Mouse (Mus musculus) urinary bladder, postnatal 36 days (tissue): ENCODE data around the gene Gm20431.
A peak's percentile ranks its signal among the peaks of the same experiment; 100 is the strongest.
"Not testable (repeated sequence)": the region's sequence is repeated elsewhere in the genome, so short reads cannot be mapped to it uniquely, and the experiment has no call there.

Source experiments
- DNase-seq, 2 experiments: peaks; one replicate each; pipeline ENCODE4 v3.0.0; 2022; ENCODE audit warnings: low spot score in 2 of 2, mixed read lengths in 1 of 2

The Gm20431 gene

DNA sequence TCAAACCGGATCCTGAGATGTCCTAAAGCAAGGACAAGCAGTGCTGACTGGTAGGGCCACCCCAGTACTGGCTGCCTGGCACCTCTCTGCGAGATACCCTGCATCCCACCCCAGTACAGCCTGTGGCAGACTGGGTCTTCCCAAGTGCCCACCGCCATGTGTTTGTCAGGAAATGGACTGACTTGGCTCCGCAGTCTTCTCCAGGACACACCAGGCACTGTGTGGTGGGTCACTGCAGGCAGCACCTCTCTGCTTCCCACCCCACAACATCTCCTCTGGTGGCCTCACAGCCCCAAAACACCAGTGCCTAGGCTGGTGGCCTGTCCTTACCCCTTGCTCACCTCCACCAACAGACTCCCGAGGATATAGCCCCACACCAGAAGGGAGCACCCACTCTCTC lies 30.9 kb downstream of the Gm20431 start:
- DNase-seq, result no peak

DNA sequence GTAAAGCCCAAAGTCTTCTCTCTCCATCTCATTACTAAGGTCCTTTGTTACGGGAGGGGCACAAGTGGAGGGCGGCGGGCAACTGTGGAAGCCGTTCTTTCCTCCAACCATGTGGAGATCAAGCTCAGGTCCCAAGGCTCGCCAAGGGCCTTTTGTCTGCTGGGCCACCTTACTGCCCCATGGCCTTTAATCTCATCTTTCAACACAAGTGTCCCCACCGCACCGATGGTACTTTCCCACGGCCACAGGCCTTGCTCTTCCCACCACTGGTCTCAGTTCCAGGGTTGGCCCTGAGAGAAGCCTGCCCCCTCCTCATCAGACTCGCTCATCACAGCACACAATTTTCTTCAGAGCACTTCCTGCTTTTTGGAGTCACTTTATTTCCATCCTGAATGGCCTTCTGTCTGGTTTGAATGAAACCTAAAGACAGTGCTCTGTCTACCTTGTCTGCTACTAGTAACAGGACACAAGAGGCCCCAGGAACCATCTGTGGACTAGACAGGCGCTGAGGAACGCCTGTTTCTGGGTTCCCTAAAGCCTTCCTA lies 31.6 kb downstream of the Gm20431 start:
- DNase-seq, result no peak

DNA sequence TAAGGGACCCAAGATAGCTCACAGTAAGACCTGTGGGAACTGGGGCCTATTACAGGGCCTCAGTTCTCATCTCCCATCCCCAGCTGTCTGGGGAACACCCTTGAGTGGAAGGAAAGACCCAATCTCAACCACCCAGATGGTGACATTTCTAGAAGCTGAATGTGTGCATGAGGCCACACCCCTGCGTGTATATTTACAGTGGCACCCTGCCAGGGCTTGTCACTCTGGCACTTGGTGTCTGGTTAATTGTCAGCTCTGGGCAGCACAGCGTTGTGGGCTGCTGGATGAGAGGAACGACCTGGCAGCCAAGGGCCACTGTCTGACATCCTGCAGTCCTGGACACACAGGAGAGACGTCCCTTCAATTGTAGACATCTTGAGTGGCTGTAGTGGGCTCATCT lies 32.4 kb downstream of the Gm20431 start:
- DNase-seq, result peak in 1 of 2 experiments; percentile 32

DNA sequence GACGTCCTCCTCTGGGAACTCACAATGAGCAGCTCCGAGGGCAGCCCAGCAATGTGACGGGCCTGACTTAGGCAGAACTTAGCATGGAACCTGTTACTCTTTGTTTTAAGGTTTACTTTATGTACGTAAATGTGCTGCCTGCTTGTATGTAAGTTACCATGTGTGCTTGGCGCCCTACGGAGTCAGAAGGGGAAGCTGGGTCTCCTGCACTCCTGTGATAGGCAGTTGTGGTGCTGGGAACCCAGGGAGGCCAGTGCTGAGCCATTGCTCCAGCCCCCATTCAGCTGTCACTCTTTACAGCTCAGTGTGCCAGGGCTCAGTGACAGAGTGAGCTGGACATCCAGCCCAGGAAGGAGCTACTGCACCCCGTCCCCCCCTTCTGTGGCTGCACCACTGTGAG lies 34.3 kb downstream of the Gm20431 start:
- no peak for DNase-seq

DNA sequence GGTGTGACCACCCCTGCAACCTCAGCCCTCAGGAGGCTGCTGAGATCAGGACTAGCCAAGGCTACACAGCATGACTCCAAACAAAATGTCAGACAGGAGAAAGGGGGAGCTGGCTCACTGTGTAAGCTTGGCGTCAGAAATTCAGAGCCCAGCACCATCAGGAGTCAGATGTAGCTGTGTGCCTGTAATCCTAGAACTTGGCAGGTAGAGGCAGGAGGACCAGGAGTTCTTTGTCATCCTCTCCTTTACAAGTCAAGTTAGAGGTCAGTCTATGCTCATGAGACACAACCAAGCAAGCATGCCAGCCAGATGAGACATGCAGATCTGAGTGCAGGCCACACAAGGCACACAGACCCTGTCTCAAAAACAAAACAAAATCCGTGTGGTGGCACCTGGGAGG lies 35.6 kb downstream of the Gm20431 start:
- no peak for DNase-seq

DNA sequence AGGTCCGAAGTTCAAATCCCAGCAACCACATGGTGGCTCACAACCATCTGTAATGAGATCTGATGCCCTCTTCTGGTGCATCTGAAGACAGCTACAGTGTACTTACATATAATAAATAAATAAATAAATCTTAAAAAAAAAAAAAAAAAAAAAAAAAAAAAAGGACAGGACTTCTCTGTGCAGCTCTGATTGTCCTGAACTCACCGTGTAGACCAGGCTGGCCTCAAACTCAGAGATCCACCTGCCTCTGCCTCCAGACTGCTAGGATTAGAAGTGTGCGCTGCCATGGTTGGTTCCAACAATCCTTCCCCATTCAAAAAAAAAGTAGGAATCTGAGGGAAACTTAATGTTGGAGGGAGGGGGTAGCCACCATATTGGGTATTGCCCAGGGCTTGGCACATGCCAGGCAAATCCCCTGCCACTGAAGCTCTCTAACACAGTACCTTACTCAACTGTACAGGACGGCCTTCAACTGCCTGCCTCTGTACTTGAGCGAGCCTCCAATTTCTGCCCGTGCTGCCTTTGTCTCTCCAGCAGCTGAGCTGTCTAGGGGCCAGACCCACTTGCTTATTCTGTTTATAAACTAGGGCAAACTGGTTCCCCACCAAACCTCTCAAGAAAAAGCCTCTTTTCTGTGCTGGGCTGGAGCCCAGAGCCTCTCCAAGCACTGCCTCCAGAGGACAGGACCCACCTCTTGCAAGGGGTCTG lies 36.8 kb downstream of the Gm20431 start:
- DNase-seq, result no peak

DNA sequence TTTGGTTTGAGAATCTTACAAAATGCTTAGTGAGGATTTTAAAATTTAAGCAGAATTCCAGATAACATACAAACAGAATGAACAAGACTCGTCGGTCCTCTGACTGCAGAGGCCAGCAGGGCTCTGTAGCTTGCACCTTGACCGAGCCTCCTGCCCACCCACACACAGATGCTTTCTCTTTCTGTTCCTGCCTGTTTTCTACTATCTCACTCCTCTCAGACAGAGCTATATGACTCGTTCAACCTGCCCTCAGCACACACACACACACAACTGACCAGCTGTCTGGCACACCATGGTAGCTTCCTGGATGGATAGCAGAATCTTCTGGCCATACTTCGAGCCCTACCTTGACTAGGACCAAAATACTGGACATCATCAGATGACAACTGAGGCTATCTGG lies 38.3 kb downstream of the Gm20431 start:
- DNase-seq, result no peak

DNA sequence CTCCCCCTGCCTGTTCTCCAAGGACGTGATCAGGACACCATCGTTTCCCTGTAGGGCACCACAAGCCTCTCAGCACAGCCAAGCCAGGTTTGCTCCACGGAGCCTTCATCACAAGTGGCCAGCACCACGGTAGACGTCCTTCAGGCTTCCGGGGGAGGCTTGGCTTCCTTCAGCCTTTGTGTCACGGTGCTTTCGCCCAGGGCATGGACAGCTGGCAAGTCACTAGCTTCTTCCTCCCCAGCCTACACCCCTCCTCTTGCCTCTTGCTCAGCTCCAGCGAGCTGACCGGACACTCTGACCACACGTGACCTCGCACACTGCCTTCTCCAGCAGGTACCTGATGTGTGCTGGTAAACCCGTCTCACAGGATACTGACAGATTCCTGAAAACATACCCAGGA lies 38.9 kb downstream of the Gm20431 start:
- DNase-seq, result no peak

DNA sequence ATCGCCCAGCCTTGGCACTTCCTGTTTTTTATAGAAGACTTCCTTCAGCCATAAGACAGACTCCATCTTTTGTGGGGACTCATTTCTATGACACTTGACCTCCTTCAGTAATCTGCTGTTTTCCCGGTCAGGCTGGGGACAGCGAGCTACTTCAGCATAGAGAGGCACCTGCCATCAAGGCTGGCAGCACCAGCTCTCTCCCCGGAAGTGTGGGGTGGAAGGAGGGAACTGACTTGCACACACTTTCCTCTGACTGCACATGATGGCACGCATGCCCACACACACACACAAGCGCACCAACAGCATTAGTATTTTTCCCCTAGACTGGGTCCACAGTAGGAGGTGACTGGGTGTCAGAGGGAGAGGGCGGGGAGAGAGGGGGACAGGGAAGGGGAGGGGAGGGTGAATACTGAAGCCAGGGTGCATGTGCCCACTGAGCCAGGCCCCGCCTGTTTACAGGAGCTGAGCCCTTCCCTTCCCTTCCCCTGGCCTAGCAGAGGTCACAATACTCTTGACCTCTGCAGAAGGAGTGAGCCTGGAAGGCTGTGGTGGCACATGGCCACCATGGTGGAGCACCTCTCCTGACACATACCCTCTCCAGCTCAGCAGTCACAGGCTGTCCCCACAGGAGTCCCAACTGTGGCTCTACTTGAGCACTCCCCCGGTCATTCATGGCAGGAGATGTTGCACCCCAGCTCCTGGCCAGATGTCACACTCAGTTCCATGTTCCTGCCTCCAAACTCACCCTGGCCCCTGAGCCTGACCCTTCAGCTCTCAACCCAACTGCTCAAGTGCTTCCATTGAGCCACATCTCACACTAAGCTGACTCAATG lies 39.8 kb downstream of the Gm20431 start:
- DNase-seq, result no peak

DNA sequence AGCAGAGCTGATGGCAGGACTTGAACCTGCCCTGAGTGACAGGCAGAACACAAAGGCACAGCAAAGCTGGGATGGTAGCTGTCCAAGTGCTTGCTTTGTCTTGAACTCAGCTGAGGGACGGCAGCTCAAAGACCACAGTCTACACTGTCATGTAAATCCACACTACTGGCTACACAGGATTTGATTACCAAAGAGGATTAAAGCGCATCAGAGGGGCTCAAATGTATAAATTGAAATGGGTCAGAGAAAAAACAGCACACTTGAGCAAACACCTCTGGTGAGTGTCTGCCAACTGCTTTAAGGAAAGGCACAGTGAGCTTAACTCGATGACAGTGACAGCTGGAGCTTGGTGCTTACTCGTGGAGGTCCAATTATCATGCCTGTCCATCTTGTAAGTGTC lies 43.8 kb downstream of the Gm20431 start:
- no peak for DNase-seq

DNA sequence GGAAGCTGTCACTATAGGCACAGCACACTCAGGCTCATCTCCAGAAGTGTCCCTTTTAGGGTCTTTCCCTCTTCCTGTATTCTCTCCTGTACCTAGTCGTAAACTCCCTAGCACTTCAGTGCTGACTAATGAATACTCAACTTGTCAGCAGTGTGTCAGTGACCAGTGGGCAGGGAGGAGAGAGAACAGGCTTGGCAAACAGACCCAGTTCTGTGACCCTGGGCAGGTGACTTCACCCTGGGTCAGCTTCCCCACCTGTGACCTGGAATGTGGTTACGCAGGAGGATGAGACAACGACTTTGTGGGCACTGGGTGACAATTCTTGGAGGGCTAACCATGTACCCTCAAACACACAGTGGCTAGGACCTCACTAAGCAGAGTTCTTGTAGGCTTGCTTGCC lies 44.3 kb downstream of the Gm20431 start:
- no peak for DNase-seq

DNA sequence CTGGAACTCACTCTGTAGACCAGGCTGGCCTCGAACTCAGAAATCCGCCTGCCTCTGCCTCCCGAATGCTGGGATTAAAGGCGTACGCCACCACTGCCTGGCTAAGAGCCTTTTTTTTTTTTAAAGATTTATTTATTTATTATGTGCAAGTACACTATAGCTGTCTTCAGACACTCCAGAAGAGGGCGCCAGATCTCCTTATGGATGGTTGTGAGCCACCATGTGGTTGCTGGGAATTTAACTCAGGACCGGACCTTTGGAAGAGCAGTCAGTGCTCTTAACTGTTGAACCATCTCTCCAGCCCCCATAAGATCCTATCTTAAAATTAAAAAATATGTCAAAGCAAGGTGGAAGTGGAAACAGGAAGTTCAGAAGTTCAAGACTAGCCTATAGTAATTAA lies 48.0 kb downstream of the Gm20431 start:
- DNase-seq, result not testable (repeated sequence)

DNA sequence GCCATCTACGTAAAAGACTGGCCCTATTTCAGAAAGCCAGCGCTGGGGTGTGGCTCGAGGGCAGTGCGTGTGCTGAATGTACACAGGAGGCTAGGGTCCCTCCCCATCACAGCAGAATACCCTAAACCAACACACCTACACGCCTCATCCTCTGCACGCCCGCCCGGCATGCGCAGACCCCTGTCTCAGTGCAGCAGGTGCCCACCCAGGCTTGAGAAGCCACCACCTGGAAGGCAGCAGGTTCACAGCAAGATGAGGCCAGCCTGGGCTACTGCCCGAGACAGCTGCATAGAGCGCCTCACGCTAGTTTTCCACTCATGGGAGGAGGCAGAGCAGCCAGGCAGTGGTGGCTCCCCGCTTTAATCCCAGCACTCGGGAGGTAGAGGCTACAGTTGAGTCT lies 49.2 kb downstream of the Gm20431 start:
- no peak for DNase-seq

DNA sequence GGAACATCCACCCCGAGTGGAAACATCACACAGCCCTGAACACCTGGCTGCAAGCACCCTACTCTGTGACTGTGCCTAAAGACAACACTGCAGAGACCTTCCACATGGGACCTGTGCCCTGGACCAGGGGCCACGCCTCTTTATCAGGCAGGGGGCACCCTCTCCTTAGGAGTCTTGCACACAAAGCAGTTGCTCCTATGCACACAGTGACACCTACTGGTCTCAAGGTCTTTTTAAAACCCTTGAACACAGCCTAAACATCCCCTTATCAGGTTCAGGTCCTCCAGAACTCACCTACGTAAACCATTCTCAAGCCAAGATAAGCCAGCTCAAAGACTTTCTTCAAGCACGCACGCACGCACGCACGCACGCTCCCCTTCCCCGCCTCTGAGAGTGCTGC lies 50.0 kb downstream of the Gm20431 start:
- no peak for DNase-seq

DNA sequence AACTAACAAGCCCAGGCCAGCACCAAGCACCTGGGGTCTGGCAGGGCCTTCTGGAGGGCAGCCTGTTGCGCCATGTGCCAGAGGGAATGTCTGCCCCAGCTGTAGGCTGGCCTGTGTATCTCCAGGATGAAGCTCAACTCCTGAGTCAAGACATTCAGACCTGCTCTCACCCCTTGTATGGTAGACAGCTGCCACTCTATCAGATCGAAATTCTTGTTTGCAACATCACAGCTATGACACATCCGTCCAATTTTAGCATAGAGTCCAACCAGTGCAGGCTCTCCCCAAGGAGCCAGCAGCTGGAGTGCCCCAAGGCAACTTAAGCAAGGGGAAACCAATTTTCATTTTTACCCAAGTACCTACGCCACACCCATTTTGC lies 54.6 kb downstream of the Gm20431 start:
- DNase-seq, result no peak

DNA sequence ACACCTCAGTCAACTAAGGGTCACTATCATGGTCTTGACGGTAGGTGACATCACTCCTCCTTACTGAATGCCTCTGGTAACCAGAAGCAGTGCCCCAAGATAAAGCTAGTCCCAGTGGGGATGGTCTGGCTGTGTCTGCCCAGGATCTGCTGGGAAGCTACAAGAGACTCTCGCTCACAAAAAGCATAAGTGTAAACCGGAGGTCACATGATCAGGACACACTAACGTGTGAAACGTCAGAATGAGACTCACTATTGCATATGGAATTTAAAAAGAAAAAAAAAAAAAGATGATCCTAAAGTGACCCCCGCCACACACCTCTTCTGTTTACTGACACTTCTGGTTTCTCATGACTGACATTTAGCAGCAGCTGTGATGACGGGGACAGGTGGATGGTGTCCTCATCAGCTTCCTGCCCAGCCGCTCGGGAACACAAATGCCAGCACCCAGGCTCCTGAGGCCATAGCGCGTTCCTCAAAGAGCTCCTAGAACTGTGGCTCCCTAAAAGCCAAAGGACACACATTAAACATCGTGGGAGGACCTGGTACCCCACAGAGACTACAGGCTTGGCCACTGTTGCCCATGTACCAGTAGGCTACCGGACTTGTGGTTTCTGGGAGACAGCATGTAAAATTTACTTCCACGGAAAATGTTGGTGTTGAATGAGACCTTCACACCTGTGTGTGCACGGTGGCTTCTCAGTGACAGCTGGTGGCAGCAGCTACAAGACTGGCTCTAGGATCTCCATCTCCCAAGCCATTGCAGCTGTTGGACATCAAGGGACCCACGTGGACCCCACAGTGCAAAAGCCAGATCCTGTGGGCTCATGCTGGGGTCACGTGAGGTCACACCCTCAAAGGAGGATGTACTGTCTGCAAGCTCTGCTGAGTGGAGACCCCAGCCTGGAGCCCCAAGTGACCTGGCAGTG lies 55.2 kb downstream of the Gm20431 start:
- no peak for DNase-seq

DNA sequence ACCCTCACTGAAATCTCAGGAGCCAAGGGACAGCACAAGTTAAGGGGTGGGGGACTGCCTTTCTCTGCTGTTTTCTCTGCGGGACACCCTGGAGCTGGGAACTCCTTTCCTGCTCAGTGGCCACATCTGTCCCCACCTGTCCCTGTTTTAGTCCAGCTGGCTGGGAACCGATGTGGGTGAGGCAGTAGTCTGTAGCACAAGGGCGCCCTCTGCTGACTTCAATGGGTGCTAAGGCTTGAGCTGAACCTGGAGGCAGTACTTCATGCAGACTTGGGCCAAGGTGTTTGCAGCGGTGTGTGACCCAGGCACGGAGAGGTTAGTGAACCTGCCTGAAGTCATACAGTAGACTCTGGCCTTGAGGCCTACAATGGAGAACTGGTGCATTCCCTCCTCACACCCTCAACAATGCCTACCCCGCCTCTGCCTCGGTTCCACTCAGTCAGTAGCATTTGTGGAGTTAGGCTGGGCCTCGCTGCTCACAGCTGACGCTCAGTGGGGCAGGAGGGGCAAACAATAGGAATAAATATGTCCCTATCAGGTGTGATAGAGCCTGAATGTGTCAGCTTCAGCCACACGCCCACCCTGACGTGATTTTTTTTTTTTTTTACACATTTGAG lies 56.0 kb downstream of the Gm20431 start:
- peak; percentile 86 to 89 for DNase-seq

DNA sequence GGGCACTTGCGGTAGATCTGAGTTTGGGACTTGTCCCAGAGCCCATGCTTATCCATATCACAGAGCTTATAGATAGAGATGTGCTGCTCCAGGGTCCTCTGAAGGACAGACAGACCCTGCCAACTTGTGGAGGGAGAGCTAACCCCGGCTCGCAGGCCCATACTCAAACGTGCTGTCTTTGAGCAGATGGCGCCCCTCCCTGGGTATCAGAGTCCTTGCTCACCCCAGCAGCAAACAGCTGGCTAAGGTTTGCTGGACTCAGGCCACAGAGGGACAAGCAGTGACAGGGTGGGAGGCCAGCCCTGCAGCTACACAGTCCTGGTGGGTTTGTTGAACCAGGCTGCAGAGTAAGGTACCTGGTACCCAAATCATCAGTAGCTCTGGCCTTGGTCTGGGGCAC lies 58.3 kb downstream of the Gm20431 start:
- no peak for DNase-seq

DNA sequence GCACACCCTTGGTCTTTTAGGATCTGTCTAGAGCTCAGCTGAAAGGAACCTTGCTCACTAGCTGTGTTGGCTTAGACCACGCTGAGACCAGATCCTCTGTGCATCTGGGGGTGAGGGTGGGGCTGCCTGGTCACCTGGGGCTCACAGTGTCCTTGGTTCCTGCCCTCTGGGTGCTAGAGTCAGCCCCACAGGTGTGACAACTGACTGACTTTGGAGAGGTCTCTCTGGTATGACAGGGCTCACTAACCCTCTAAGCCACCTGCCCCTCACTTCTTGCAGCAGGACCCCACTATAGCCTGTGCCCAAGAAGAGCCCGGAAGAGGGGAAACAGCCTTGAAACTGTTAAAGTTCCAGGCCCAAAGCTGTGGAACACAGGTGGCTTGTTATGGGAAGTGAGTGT lies 58.9 kb downstream of the Gm20431 start:
- no peak for DNase-seq

DNA sequence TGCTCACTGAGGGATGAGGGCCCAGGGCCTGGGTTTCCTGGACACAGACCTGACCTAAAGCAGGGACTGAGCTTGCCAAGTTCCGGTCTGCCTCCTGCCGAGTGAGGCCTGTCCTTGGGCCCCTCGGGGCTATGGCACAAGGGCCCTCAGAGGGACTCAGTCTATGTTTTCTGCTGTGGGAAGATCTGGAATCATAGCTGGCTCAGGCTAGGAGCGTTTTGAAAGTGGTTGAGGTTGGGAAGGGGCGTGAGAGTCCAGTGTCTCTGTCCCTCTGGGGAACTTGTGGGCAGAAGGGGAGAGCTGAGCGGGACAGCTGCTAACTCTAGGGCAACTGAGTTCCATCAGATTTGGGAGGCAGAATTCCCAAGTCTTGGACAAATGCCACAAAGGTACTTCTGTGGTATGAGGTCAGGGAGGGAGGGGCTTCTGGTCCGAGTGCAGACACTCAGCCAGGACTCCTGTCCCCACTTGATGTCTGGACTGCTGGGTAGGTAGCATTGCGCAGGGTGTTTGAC lies 60.8 kb downstream of the Gm20431 start:
- DNase-seq, result no peak

DNA sequence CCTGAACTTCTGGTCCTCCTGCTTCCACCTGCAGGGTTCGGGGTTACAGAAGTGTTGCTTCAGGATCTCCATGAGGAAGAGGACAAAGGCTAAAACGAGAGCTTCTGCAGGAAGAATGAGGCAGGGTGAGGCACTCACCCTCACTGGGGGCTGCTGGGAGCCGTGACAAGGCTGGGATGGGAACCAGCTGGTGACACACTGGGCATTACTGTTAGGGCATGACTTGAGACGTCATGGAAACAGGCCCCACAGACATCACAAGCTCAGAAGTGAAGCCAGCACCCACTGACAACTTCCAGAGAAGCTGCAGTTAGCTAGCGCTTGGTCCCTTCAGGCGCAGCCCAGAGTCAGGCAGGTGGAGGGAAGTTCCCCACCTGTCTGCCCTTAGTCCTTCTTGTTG lies 61.4 kb downstream of the Gm20431 start:
- no peak for DNase-seq
